Mouse (Mus musculus): ENCODE data around the gene Kalrn.

DNA sequence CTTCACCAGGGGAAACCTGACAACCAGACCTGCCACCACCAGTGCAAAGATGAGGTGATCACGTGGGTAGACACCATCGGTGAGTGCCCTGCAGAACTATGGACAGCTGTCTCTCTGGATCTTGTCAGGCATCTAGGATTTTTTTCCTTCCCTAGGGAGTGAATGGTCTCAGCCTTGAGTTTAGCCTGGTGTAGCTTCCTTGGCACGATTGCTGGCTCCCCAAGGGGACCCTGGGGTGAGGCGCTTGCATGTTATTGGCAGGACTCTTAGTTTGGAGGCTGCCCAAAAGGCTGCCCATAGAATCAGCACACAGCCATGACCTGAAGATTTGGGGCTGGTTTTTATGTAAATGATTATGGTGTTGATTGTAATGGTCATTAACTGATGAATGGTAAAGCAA lies 629.2 kb downstream of the Kalrn start:
- no peak for TF ChIP-seq POLR2A (IDR thresholded peaks at IDR 0.05; ENCODE audit: low read depth, low read length)
- TF ChIP-seq CTCF (IDR thresholded peaks at IDR 0.05; ENCODE audit: extremely low read depth, insufficient read length, insufficient replicate concordance, low read depth, low read length): no peak
